Mouse (Mus musculus) testis, adult 2 months (tissue): ENCODE measurements around the gene Nek2.

Source experiments
- CTCF ChIP-seq: fragments of 200-500 bp; IDR thresholded peaks from 2 replicates; pipeline ENCODE4 v1.5.1; 2012; ENCODE audit warnings: low read depth, mild to moderate bottlenecking, inconsistent platforms, low read length, moderate library complexity; ENCODE audit not compliant: control insufficient read depth, insufficient read depth, insufficient replicate concordance
- POLR2A ChIP-seq: fragments of 200-500 bp; IDR thresholded peaks from 2 replicates; pipeline ENCODE4 v1.6.1; 2012; ENCODE audit warnings: low read depth, mild to moderate bottlenecking, inconsistent platforms, low read length, moderate library complexity; ENCODE audit not compliant: control insufficient read depth

- no peak for TF ChIP-seq CTCF
- no peak for TF ChIP-seq POLR2A
These were observed 2.2 kb upstream of the Nek2 start for GRCm38 (mm10) chr1:191819026-191819425.
